Mouse (Mus musculus) cortical plate, adult 2 months (tissue): ENCODE data around the gene Rbm15.

ENCODE experiments used
- CTCF ChIP-seq: fragments of 200-500 bp; IDR thresholded peaks from 2 replicates; pipeline ENCODE4 v1.5.1; 2011; ENCODE audit warnings: mild to moderate bottlenecking, control low read depth, low read length; ENCODE audit not compliant: insufficient read depth; ENCODE audit errors: extremely low read depth
- POLR2A ChIP-seq: fragments of 200-500 bp; IDR thresholded peaks from 2 replicates; pipeline ENCODE4 v1.6.1; 2011; ENCODE audit warnings: mild to moderate bottlenecking, low read length, control low read depth; ENCODE audit not compliant: insufficient read depth; ENCODE audit errors: extremely low read depth

GRCm38 (mm10) chr3:107360341-107360740 lies 26.9 kb upstream of the Rbm15 start:
- TF ChIP-seq CTCF, result no peak
- TF ChIP-seq POLR2A, result no peak
